Mouse (Mus musculus) frontal cortex, postnatal 25 days (tissue): ENCODE measurements around the gene Syngap1.
"Not testable (repeated sequence)": the region's sequence is repeated elsewhere in the genome, so short reads cannot be mapped to it uniquely, and the experiment has no call there.

ENCODE experiments used
- DNase-seq, 2 experiments: peaks; one replicate each; pipeline ENCODE4 v3.0.0; 2022; ENCODE audit warnings: low spot score in 2 of 2

Gene Syngap1

DNA sequence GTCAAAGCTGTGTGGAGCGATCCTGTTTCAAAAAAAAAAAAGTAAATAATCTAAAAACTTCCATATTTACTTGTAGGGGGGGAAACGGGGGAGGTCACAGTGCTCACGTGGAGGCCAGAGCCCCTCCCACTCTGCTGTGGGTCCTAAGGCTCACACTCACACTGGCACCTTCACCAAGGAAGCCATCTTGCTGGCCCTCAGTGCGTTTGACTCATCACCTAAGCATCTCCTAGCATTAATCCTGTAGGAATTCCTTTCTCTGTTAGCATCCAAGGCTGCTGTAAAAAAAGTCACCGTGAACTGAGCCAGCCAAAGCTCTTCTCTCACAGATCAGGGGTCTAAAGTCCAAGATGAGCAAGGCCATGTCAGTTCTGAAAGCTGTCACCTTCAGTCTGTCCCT is 15.3 kb downstream of the Syngap1 start:
- DNase-seq, result no peak

DNA sequence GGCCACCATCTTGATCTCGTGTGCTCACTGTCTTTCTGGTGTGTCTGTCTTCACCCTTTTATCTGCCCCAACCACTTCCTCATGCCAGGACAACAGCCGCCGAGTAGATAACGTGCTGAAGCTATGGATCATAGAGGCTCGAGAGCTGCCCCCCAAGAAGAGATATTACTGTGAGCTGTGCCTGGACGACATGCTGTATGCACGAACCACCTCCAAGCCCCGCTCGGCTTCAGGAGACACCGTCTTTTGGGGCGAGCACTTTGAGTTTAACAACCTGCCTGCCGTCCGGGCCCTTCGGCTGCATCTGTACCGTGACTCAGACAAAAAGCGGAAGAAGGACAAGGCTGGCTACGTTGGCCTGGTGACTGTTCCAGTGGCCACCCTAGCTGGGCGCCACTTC is 15.8 kb downstream of the Syngap1 start:
- DNase-seq, result no peak

DNA sequence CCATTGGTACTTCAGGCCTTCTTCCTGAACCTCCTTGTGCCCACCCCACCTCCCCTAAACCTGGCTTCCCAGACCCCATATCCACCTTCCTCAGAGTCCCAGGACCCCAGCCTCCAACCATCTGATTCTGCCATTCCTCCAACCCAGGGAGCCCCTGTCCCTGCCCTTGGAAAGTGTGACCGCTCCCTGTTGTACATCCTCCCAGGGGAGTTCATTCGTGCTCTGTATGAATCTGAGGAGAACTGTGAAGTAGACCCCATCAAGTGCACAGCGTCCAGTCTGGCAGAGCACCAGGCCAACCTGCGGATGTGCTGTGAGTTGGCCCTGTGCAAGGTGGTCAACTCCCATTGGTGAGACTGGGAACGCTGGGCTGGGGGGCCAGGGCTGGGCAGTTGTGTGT is 16.8 kb downstream of the Syngap1 start:
- no peak for DNase-seq

DNA sequence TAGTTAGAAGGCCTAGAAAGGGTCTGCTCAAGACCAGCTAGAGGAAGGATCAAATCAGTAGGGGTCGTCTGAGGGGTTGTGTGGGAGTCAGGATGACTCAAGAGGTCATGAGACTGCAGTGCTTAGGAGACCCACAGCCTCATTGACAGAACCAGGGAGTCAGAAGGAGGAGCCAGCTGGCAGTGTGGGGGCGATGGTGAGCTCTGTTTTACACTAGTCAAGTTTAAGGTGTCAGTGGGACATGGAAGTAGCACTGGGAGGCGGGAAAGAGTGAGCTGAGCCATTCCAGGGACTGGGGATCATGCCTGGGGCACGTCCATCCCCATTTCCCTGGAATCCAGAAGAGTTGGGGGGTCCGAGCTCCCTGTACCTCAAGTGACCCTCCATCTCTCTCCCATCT is 17.8 kb downstream of the Syngap1 start:
- no peak for DNase-seq

DNA sequence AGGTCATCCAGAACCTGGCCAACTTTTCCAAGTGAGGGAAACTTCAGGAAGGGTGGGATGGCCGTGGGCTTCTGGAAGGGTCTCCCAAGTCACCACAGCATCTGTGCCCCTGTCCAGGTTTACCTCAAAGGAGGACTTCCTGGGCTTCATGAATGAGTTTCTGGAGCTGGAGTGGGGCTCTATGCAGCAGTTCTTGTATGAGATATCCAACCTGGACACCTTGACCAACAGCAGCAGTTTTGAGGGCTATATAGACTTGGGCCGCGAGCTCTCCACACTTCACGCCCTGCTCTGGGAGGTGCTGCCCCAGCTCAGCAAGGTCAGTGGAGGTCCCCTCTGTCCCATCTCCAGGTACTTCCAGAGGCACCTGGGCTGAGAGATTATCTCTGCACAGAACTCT is 18.8 kb downstream of the Syngap1 start:
- DNase-seq, result no peak

DNA sequence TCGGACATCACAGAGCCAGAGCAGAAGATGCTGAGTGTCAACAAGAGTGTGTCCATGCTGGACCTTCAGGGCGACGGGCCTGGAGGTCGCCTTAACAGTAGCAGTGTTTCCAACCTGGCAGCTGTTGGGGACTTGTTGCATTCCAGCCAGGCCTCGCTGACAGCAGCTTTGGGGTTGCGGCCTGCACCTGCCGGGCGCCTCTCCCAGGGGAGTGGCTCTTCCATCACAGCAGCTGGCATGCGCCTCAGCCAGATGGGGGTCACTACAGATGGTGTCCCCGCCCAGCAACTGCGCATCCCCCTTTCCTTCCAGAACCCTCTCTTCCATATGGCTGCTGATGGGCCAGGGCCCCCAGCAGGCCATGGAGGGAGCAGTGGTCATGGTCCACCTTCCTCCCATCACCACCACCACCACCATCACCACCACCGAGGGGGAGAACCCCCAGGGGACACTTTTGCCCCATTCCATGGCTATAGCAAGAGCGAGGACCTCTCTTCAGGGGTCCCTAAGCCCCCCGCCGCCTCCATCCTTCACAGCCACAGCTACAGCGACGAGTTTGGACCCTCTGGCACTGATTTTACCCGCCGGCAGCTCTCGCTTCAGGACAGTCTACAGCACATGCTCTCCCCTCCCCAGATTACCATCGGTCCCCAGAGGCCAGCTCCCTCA is 20.7 kb downstream of the Syngap1 start:
- DNase-seq, result no peak

DNA sequence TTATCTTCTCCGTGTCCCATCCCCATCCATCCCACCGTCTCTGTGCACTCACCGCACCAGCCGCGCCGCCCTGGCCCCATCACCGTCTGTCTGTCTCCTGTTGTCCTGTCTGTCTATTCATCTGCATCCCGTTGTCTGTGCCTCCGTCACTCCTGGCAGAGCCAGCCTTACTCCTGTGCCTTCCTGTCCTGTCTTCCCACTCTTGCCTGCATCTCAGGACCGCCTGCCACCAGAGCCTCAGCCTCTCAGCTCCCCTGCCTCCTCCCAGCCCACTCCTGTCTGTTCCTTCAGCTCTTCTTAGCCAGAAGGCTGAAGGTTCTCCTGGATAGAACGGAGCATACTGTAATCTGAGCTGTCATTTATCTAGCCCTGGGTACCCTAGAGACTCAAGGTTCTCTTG is 25.9 kb downstream of the Syngap1 start:
- peak in 1 of 2 experiments; percentile 24 for DNase-seq

DNA sequence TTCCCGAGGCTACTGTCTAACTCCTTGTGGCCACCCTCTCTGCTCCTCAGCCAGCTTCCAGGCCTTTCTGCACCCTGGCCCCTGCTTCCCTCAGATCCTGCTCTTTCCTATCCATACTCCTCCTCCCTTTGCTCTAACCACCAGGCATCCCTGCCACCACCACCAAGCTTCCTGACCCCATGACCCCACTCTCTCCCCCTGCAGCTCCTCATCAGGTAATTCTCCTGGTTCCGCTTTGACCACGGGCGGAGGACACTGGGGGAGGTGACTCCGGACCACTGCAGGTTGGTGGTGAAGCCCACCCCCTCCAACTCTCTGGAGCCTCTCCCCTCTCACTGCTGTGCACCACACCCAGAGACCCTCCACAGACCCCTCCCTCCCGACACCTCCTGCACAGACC is 26.4 kb downstream of the Syngap1 start:
- DNase-seq, result no peak

DNA sequence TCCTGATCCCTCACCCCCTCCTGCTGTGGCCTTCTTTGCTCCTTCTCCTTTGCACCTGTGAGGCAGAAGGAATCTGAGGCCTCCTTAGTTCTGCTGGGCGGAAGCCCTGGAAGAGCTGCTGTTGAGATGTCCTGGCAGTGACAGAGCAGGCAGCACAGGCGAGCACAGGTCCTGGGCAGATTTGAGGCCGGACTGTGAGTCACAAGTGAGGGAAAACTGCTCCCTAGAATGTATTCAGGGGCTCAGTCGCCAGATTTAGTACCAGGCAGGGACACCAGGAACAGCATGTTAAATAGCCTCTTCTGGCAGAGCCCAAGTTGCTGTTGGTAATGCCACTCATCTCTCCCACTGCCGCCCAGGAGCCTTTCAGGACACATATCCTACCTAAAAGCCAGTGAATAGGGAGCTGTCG is 27.2 kb downstream of the Syngap1 start:
- no peak for DNase-seq

DNA sequence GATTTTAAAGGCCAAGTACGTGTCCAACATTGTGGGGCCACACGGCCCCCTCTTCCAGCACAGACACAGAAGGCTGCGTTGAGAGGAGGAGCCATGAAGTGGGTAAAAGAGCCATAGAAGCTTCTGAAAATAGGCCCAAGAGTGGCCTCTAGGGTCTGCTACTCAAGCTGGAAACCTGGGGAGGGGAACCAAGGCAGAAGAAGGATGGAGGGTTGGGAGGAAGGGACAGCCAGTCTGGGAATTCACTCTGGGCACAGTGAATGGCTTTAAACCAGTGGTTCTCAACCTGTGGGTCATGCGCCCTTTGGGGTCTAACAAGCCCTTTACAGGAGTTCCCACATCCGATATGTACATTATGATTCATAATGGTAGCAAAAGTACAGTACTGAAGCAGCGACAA is 28.2 kb downstream of the Syngap1 start:
- no peak for DNase-seq

DNA sequence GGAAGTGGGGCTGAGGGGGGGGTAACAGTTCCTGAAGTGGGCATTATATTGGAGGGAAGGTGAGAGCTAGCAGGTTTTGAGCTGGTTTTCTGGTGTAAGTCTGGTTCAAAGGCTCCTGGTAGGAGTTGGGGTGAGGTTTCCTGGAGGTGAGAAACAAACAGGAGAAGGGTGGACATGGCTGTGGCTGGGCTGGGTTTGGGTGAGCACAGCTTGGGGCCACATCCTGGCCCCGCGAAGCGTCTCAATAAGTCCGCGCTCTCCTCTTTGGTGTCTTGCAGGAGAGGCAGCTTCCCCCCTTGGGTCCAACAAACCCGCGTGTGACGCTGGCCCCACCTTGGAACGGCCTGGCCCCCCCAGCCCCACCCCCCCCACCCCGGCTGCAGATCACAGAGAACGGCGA is 29.2 kb downstream of the Syngap1 start:
- DNase-seq, result no peak

DNA sequence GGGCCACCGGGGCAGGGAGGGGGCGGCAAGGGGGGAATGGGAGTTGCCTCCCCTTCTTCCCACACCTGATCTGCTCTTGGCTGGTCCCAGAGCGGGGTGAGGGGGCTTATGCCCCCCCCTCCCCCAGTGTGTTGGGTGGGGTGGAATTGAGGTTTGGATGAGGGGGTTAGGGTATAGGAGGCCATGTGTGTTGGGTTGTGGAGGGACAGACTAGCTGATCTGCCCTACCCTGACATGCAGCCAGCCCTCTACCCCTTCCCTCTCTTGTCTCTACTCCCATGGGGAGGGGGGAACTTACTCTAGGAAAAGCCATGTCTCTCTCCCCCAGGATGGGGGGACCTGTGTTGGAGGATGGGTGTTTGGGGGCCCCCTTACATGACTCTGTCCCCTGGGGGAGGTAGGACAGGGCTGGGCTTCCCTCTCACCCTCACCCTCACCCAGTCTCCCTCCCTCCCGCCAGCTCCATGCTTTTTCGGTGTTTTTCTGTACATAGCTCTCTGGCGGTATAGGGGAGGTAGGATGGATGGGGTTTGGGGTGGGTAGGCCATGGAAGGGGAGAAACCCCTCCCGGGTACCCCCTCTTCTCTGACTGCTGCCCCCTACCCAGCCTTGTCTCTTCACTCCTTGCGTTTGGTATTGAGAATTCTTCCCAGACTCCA is 30.3 kb downstream of the Syngap1 start:
- DNase-seq, result no peak

DNA sequence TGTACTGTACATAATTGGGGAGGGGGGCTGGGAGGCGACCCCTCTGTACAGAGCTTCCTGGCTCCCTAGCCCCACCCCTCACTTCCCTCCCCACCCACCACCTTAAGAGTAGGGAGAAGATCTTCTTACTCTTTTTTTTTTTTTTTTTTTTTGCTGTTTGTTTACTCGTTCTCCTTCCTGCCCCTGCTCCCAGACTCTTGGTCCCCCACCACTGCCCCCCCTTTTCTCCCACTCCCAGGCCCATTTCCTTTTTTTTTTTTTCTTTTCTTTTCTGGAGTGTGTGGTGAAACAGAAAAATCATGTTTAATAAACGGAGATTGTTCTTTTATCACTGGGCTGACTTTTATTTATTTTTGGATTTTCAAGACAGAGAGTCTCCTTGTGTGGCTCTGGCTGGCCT is 31.1 kb downstream of the Syngap1 start:
- DNase-seq, result no peak

DNA sequence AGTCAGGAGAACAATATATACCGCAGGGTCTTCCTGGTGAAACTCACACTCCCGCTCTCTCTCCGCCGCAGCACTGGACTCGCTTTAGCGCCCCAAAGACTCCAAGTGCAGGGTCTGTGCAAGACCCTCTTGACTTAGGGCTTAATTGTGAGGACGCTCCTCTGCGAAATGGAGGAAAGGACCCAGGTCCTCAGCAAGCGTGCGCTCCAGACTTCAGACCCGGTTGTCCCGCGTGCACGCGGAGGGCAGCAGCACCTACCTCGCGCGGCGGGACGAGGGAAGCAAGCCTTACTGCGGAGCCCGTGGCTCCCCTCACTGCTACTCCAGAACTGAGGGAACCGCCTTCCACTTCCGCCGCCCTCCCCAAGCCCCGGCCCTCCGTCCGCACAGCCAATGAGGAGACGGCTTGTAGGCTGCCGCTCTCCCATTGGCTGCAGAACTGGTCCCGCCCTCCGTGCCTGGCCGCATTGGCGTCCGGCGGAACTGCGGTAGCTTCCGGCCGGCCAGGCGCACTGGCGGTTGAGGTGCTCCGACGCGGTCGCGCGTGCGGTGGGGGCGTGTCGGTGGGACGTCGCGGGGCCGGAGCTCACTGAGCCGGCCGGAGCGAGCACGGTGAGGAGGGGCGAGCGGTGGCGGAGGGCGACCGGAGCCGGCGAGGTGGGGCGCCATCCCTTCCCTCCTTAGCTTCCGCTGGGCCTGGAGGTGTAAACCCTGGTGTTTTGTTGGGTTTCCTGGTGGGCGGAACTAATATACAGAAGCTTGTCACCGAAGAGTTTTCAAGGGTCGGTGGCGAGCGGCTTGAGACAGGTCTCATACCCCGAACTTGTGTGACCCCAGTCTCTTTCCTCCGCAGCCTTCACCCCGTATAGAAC is 31.9 kb downstream of the Syngap1 start, which contains the start of gene Zbtb9:
TSS of gene Zbtb9 (plus strand) at position 465 of the 872 bp plus-strand sequence.
- DNase-seq, result peak; percentile 82 to 93

DNA sequence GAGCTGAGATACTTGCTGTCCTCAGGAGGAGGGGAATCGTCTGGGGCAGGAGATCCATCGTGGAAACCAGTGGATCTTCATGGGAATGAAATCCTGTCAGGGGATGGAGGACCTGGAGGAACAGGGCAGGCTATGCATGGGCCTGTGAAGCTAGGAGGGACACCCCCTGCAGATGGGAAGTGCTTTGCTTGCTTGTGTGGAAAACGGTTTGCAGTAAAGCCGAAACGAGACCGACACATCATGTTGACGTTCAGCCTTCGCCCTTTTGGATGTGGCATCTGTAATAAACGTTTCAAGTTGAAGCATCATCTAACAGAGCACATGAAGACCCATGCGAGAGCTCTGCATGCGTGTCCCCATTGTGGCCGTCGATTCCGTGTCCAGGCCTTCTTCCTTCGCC is 33.5 kb downstream of the Syngap1 start:
- no peak for DNase-seq

DNA sequence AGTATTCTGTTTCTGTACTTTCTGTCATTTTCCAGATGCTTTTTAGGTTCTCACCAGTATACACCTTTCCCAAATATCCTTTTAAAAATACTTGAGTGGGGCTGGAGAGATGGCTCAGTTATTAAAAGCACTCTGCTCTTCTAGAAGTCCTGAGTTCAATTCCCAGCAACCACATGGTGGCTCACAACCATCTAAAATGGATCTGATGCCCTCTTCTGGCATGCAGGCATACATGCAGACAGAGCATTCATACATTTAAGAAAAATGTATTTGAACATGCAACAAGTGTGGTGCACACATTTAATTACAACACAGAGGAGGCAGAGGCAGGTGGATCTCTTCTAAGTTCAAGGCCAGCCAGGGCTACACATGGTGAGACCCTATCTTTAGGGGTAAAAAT is 34.4 kb downstream of the Syngap1 start:
- no peak for DNase-seq

DNA sequence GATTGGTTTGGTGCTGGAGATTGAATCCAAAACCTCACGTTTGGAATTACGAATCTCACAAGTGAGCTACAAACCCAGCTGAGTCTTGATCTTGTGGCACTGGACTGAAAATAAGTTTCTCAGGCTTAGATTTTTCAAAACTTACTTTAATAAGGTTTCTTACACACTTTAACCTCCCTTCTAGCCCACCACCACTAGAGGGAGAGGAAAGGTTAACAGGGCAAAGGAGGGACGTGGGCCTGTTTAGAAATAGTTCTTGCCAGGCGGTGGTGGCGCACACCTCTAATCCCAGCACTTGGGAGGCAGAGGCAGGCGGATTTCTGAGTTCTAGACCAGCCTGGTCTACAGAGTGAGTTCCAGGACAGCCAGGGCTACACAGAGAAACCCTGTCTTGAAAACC is 36.3 kb downstream of the Syngap1 start:
- not testable (repeated sequence) for DNase-seq

DNA sequence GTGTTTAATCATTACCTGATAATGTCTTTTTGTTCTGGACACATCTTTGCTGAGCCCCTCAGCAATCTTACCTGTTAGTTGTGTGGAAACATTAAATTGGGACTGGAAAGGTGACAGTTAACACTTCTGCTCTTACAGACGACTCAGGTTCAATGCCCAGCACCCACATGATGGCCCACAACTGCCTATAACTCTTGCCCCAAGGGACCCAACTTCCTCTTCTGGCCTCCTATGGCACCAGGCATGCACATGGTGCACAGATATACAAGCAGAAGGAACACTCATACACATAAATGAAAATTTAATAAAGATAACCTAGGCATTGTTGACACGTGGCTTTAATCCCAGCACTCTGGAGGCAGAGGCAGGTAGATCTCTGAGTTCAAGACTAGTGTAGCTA is 38.4 kb downstream of the Syngap1 start:
- no peak for DNase-seq

DNA sequence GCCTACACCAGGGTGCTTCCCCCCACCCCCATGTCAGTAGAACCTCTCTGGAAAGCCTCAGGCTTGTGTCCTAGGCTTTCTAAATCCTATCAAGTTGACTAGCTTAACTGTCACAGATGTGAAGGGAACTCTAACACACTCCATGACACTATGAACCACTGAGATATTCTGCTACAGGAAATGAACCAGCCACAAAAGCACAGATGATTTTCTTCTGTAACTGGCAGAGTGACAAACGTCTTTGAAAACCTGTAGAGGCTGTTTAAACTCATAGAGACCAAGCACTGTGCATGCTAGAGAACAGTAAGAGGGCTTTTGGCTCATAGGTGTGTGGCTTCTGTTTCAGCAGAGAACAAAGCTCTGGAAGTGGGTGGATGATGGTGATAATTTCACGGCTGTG is 40.0 kb downstream of the Syngap1 start:
- DNase-seq, result no peak

DNA sequence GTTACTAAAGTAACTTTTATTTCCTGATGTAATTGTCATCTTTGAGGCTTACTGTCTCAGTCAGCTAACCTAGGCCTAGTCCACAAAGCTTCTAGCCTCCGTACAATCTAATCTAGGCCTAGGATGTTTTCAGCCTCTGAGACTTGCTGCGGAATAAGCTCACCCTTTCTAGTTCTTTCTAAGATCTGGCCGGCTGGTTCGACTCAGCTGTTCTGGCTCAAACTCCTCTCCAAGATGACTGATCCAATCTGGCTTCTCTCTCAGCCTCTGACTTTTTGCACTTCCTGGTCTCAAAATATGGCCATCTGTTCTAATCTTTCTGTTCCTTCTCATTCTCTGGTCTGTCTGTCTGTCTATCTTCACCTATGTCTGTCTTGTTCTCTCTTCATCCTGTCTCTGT is 42.3 kb downstream of the Syngap1 start:
- DNase-seq, result no peak

DNA sequence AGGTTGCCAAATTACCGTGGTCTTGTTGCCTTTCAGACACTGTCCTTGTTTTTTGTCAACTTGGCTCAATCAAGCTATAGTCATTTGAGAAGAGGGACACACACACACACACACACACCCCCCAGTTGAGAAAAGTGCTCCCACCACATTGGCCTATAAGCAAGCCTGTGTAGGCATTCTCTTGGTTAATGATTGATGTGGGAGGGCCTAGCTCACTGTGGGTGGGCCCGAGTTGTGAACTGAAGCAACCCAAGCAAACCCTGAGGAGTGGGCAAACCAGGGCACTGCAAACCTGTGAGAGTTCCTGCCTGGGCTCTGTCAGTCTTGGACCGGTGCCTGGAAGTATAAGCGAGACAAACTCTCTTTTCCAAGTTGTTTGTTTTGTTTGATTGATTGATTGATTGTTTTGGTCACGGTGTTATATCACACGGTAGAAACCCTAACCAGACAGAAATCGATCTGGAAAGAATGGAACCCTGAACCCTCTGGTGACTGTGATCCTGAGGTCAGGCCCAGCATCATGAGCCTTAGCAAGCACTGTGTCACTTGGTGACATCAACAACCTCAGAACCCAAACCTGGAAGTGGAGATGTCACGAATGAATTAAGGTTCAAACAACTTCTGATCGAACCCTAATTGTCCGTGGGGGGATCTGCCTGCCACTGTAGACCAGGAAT is 44.6 kb downstream of the Syngap1 start:
- no peak for DNase-seq

DNA sequence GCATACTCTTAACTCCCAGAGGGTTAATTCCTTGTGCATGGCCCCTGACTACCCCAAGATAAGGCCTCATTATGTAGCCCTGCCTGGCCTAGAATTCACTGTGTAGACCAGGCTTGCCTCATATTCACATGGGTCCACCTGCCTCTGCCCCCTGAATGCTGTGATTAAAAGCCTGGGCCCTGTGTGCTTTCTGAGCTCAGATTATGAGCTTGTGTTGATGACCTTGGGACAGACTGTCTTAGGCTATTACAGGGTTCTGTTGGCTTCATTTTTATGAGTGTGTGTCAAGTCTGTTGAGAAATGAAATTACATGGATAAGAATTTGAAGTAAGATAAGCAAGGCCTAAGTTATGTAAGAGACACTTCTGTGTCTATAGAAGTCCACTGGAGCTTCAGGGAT is 49.5 kb downstream of the Syngap1 start:
- DNase-seq, result no peak
